Mouse (Mus musculus) layer of hippocampus, postnatal 10 days (tissue): ENCODE measurements around the gene Akap2. TPM values are rescaled to one million over a fixed set of nuclear protein-coding genes. Genes with fewer than 3 reads are reported as not detected.

ENCODE experiments used
- DNase-seq, 2 experiments: peaks; one replicate each; pipeline ENCODE4 v3.0.0; 2021; ENCODE audit warnings: low spot score in 2 of 2
- total RNA-seq, 2 experiments: library from RNA; stranded (reverse); gene quantifications; 2 replicates each; pipeline ENCODE4 v1.2.3; 2021

Akap2 gene
- total RNA-seq, 2 experiments from 2014 or later = 36.8 to 40.9 TPM

- no peak for DNase-seq
Measured at GRCm38 (mm10) chr4:57829740-57830139, 112.3 kb downstream of the Akap2 start.

- no peak for DNase-seq
Measured at GRCm38 (mm10) chr4:57832318-57832717, 114.9 kb downstream of the Akap2 start.

GRCm38 (mm10) chr4:57833060-57833459 lies 115.6 kb downstream of the Akap2 start:
- no peak for DNase-seq

- DNase-seq = no peak
Measured at GRCm38 (mm10) chr4:57834141-57834540, 116.7 kb downstream of the Akap2 start.

- no peak for DNase-seq
Measured at GRCm38 (mm10) chr4:57837089-57837488, 119.6 kb downstream of the Akap2 start.

- no peak for DNase-seq
Measured at GRCm38 (mm10) chr4:57839343-57839742, 121.9 kb downstream of the Akap2 start.

- DNase-seq = no peak
Measured at GRCm38 (mm10) chr4:57841911-57842310, 124.5 kb downstream of the Akap2 start.

- DNase-seq = no peak
Measured at GRCm38 (mm10) chr4:57842472-57843305, 125.2 kb downstream of the Akap2 start.

- peak; percentile 22 to 51 for DNase-seq
Measured at GRCm38 (mm10) chr4:57845031-57845431, 127.6 kb downstream of the Akap2 start.

- no peak for DNase-seq
Measured at GRCm38 (mm10) chr4:57845541-57846210, 128.2 kb downstream of the Akap2 start.

GRCm38 (mm10) chr4:57846381-57846990 lies 129.0 kb downstream of the Akap2 start:
- no peak for DNase-seq

GRCm38 (mm10) chr4:57846991-57847422 lies 129.6 kb downstream of the Akap2 start:
- DNase-seq = no peak

- DNase-seq = no peak
Measured at GRCm38 (mm10) chr4:57847676-57848075, 130.2 kb downstream of the Akap2 start.

GRCm38 (mm10) chr4:57849465-57849864 lies 132.0 kb downstream of the Akap2 start:
- DNase-seq = no peak

- no peak for DNase-seq
Measured at GRCm38 (mm10) chr4:57851731-57852130, 134.3 kb downstream of the Akap2 start.

GRCm38 (mm10) chr4:57852461-57853040 lies 135.1 kb downstream of the Akap2 start:
- DNase-seq = no peak

GRCm38 (mm10) chr4:57854181-57854580 lies 136.7 kb downstream of the Akap2 start:
- no peak for DNase-seq

GRCm38 (mm10) chr4:57855281-57855941 lies 138.0 kb downstream of the Akap2 start:
- no peak for DNase-seq

GRCm38 (mm10) chr4:57856673-57857072 lies 139.2 kb downstream of the Akap2 start:
- no peak for DNase-seq

GRCm38 (mm10) chr4:57860204-57860611 lies 142.8 kb downstream of the Akap2 start:
- DNase-seq = no peak

GRCm38 (mm10) chr4:57861166-57861565 lies 143.7 kb downstream of the Akap2 start:
- no peak for DNase-seq
